Mouse (Mus musculus) testis, adult 2 months (tissue): ENCODE data around the gene E2f6. TPM values are rescaled to one million over a fixed set of nuclear protein-coding genes. Genes with fewer than 3 reads are reported as not detected.

Experiments used
- H3K27ac ChIP-seq: fragments of 200-500 bp; 2 replicates; pipeline ENCODE4 v1.5.1; 2012; ENCODE audit warnings: low read depth, low read length; ENCODE audit not compliant: control insufficient read depth, insufficient read depth
- H3K27me3 ChIP-seq: fragments of 200-500 bp; 2 replicates; pipeline ENCODE4 v1.6.1; 2012; ENCODE audit warnings: mild to moderate bottlenecking, low read length, moderate library complexity; ENCODE audit not compliant: control insufficient read depth, insufficient read depth
- H3K36me3 ChIP-seq: fragments of 200-500 bp; 2 replicates; pipeline ENCODE4 v1.6.1; 2012; ENCODE audit warnings: mild to moderate bottlenecking, low read length; ENCODE audit not compliant: control insufficient read depth, insufficient read depth
- H3K4me1 ChIP-seq: fragments of 200-500 bp; 2 replicates; pipeline ENCODE4 v1.6.1; 2012; ENCODE audit warnings: low read length; ENCODE audit not compliant: control insufficient read depth, insufficient read depth
- H3K4me3 ChIP-seq: fragments of 200-500 bp; 2 replicates; pipeline ENCODE4 v1.5.1; 2012; ENCODE audit warnings: low read depth, mild to moderate bottlenecking, low read length, moderate library complexity, mixed read lengths; ENCODE audit not compliant: control insufficient read depth
- CTCF ChIP-seq: fragments of 200-500 bp; IDR thresholded peaks from 2 replicates; pipeline ENCODE4 v1.5.1; 2012; ENCODE audit warnings: low read depth, mild to moderate bottlenecking, inconsistent platforms, low read length, moderate library complexity; ENCODE audit not compliant: control insufficient read depth, insufficient read depth, insufficient replicate concordance
- POLR2A ChIP-seq: fragments of 200-500 bp; IDR thresholded peaks from 2 replicates; pipeline ENCODE4 v1.6.1; 2012; ENCODE audit warnings: low read depth, mild to moderate bottlenecking, inconsistent platforms, low read length, moderate library complexity; ENCODE audit not compliant: control insufficient read depth
- polyA plus RNA-seq: library from polyadenylated mRNA; depleted of rRNA; stranded (reverse); fragments of >200 nt; gene quantifications from 2 replicates; pipeline ENCODE4 v1.2.3, GENCODE M21; 2012

Gene E2f6
- polyA plus RNA-seq, 1 experiment: 5.0 TPM

DNA sequence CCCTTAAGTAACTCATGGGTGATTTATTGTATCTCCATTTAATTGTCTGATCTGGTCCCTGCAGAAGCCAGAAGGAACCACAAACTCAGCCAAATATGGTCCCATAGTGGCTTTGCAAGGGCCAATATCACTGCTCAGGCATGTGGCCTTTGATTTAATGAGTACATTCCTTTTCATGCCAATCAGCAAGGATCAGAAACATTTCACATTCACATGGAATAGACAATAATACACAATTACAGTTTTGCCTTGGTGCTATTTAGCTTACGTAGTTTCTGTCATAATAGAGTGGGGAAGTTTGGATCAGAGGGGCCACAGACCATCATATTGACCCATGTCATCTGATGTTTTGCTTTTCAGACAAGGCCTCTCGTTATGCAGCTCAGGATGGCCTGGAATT is 37.7 kb downstream of the E2f6 start:
- no peak overlapping the region for H3K27ac ChIP-seq
- H3K4me3 ChIP-seq: no peak overlapping the region
- peaks cover 5% of the 10 kb centered on the region; the same call in 1 of the 2 replicates for H3K4me1 ChIP-seq
- no peak for TF ChIP-seq CTCF
- no peak for TF ChIP-seq POLR2A
- no peaks in the 10 kb centered on the region for H3K27me3 ChIP-seq
- H3K36me3 ChIP-seq: no peaks in the 10 kb centered on the region

DNA sequence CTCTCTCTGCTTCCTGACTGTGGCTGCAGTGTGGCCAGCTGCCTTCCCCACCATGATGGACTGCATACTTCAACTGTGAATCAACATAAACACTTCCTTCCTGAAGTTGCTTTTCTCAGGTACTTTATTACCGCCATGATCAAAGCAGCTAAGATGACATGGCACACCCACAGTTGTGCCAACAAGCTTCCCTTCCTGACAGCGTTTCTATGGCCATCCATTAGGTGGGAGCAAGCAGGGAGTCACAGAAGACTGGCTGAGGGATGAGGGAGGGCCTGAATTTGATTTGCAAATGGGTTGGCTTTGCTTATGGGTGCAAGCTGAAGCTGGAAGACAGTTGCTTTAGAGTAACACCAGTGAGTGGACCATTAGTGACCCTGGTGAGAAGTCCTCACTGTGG is 39.1 kb downstream of the E2f6 start:
- TF ChIP-seq CTCF (no peak), POLR2A (no peak)
- peaks cover 5% of the 10 kb centered on the region; the same call in 1 of the 2 replicates for H3K4me1 ChIP-seq

DNA sequence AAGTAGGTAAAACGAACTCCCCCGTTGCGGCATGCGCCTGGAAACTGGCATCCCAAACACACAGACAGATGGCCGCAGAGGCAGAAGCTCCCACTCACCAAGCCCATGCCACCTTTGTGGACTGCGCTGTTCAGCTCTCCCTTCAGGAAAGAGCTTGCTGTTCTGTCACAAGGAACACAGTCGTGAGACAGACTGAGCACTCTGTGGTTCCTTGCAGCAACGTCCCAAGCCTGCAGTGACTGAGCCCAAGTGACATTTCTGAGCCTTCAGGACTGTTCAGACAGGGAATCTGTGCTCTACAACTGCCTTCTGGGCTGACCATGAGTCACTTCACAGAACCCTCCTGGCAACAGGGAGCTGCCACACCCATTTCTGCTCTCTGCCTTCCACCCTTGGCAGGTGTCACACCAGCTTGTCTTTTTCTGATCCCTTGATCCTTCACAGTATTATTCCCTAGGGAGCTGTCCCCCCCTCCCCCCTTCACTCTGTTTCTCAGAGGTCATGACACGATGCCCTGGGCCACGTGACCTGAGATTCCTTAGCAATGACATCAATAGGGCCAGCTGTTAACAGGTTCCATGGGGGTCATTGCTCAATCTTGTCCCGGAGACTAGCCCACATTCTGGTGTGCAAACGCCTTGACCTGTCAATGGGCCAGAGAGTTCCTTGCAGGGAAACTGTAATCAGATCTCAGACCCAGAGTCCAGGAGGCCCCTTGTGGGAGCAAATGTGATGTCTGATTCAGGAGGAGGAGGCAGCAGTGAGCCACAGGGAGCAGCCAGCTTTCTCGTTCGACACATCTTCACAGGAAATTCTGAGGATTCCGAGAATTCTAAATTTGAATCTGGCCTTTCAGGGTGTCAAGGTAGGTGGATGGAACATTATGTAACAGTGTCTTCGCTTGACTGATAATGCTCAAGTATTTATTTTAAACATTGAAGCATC is 39.9 kb downstream of the E2f6 start:
- Histone ChIP-seq H3K4me3 (no peak overlapping the region), H3K27ac (no peak overlapping the region), H3K27me3 (no peaks in the 10 kb centered on the region), H3K4me1 (peaks cover 5% of the 10 kb centered on the region; the same call in 1 of the 2 replicates), H3K36me3 (no peaks in the 10 kb centered on the region)
- TF ChIP-seq CTCF: no peak
- TF ChIP-seq POLR2A: no peak

More for the DNA sequence above, 39.1 kb downstream of the E2f6 start:
- no peak overlapping the region for H3K27ac ChIP-seq
- H3K36me3 ChIP-seq: no peaks in the 10 kb centered on the region
- H3K4me3 ChIP-seq: no peak overlapping the region
- no peaks in the 10 kb centered on the region for H3K27me3 ChIP-seq

DNA sequence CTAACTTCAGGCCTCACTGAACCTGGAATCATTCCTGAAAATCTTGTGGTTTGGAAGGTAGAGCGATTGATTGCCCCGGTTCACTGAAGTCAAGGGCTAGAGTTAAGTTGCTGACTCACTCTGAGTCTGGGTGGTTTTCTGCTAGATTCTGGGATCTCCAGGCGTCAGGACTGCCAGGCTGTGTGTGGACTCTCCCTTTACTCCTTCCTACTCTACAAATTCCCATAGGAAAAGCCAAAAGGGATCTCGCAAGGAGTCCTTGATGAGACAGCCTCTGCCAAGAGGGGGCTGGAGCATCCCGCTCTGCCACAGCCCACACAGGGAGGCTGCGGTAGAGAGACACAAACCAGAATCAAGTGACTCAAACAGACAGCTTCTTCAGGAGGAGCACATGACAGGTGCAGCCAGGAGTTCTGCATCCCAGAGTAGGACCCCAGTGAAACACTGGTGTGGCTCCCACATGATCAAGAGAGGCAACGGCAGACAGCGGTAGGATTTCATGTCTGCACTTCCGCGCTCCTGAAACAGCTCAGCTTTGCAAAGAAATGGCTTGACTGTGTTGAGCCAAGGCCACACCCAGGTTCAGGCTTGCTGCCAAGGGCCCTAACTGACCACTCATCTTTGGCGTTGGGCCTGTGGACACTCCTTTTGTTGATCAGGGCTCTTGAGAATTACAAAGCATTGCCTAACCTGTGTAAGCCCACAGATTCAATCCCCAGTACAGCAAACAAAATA is 42.8 kb downstream of the E2f6 start:
- Histone ChIP-seq H3K36me3 (no peaks in the 10 kb centered on the region), H3K27me3 (no peaks in the 10 kb centered on the region), H3K27ac (peak overlapping the region; percentile 70), H3K4me1 (peaks cover 7% of the 10 kb centered on the region; the same call in 1 of the 2 replicates), H3K4me3 (no peak overlapping the region)
- TF ChIP-seq CTCF: no peak
- TF ChIP-seq POLR2A: no peak

DNA sequence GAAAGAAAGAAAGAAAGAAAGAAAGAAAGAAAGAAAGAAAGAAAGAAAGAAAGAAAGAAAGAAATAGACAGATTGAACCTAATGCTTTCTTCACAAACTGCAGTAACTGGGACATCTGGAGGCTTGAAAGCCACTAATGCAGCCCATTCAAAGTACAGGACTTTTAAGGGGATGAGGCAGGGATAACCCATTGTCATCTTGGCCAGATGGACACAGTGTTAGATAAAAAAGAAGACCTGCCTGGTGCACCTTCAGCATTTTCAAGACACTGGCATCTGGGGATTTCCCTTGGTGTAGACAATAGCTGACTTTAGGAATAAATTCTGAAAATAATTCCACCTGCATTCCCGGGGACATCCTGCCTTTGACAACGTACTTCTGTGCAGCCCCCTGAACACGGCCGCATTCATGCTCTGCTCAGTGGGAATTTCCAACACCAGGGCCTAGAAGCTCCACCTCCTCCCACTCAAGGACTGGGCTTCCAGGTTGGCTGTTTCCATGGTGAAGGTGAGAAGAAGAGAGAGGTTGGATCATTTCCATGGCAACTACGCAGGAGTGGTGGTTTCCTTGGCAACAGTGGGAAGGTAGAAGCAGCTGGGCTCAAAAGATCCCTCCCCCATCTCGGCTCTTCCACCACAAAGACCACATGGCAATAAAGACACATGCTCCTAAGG is 45.0 kb downstream of the E2f6 start:
- Histone ChIP-seq H3K4me1 (peaks cover 3% of the 10 kb centered on the region; the same call in 1 of the 2 replicates), H3K4me3 (peak overlapping the region; percentile 36), H3K27me3 (no peaks in the 10 kb centered on the region), H3K36me3 (no peaks in the 10 kb centered on the region), H3K27ac (no peak overlapping the region)
- TF ChIP-seq CTCF (no peak), POLR2A (no peak)

DNA sequence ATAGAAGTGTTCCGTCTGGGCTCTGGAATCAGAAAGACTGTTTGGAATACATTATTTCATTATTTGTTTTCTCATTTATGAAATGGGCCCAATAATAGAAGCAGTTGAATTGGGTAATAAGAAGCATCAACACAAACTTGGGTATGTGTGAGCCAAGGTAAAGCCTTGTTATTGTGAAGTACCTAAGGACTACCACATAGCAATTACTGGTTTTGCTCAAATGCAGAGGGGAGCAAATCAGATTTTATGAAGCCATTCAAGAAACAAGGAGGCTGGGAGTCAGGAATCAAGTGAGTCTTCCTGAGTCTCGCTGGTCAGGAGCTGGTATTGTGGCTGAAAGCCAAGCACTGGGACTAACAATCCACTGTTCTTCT is 45.5 kb downstream of the E2f6 start:
- Histone ChIP-seq H3K27ac (no peak overlapping the region), H3K36me3 (no peaks in the 10 kb centered on the region), H3K4me1 (peaks cover 3% of the 10 kb centered on the region; the same call in 1 of the 2 replicates), H3K4me3 (peak overlapping the region; percentile 36; the same call in 1 of the 2 replicates), H3K27me3 (no peaks in the 10 kb centered on the region)
- TF ChIP-seq CTCF (no peak), POLR2A (no peak)
